Mouse (Mus musculus) MEL-GATA-1-ER (cell line): Measurements from ENCODE around the gene Ttll3.
A peak's percentile ranks its signal among the peaks of the same experiment; 100 is the strongest.

Experiments
- DNase-seq: peaks from one replicate; pipeline ENCODE4 v3.0.0-alpha.2; 2012; ENCODE audit warnings: low read depth; ENCODE audit errors: extremely low read depth

Gene Ttll3

GRCm38 (mm10) chr6:113377496-113378385 is 11.3 kb upstream of the Ttll3 start, which contains the start of the genes Tada3 and Arpc4:
TSS of gene Tada3 (minus strand) at chr6:113377883.
TSS of gene Arpc4 (plus strand) at chr6:113378115.
- DNase-seq = peak; percentile 90

GRCm38 (mm10) chr6:113379246-113379645 is 9.8 kb upstream of the Ttll3 start:
- DNase-seq = peak; percentile 44

GRCm38 (mm10) chr6:113380480-113380879 is 8.6 kb upstream of the Ttll3 start:
- no peak for DNase-seq

GRCm38 (mm10) chr6:113384351-113384927 is 4.6 kb upstream of the Ttll3 start:
- no peak for DNase-seq

- no peak for DNase-seq
Measured at GRCm38 (mm10) chr6:113385160-113385714, 3.8 kb upstream of the Ttll3 start.

GRCm38 (mm10) chr6:113386025-113386424 is 3.0 kb upstream of the Ttll3 start:
- no peak for DNase-seq

GRCm38 (mm10) chr6:113390715-113391114 is 1.7 kb downstream of the Ttll3 start:
- no peak for DNase-seq

GRCm38 (mm10) chr6:113392015-113392386 is 2.9 kb downstream of the Ttll3 start:
- no peak for DNase-seq

- no peak for DNase-seq
Measured at GRCm38 (mm10) chr6:113392387-113393071, 3.5 kb downstream of the Ttll3 start.

- DNase-seq = no peak
Measured at GRCm38 (mm10) chr6:113393951-113394350, 4.9 kb downstream of the Ttll3 start.

GRCm38 (mm10) chr6:113394811-113395210 is 5.8 kb downstream of the Ttll3 start:
- no peak for DNase-seq

GRCm38 (mm10) chr6:113395501-113395900 is 6.4 kb downstream of the Ttll3 start:
- DNase-seq = no peak

- no peak for DNase-seq
Measured at GRCm38 (mm10) chr6:113396270-113397030, 7.4 kb downstream of the Ttll3 start.

GRCm38 (mm10) chr6:113402094-113402493 is 13.0 kb downstream of the Ttll3 start:
- DNase-seq = no peak

- no peak for DNase-seq
Measured at GRCm38 (mm10) chr6:113404649-113405448, 15.8 kb downstream of the Ttll3 start.

GRCm38 (mm10) chr6:113405483-113405882 is 16.4 kb downstream of the Ttll3 start:
- DNase-seq = no peak

- DNase-seq = no peak
Measured at GRCm38 (mm10) chr6:113406683-113407082, 17.6 kb downstream of the Ttll3 start.

- no peak for DNase-seq
Measured at GRCm38 (mm10) chr6:113410001-113410400, 20.9 kb downstream of the Ttll3 start.

GRCm38 (mm10) chr6:113416416-113416815 is 27.4 kb downstream of the Ttll3 start:
- no peak for DNase-seq
